Mouse (Mus musculus): ENCODE results near the gene 1700001P01Rik.

DNA sequence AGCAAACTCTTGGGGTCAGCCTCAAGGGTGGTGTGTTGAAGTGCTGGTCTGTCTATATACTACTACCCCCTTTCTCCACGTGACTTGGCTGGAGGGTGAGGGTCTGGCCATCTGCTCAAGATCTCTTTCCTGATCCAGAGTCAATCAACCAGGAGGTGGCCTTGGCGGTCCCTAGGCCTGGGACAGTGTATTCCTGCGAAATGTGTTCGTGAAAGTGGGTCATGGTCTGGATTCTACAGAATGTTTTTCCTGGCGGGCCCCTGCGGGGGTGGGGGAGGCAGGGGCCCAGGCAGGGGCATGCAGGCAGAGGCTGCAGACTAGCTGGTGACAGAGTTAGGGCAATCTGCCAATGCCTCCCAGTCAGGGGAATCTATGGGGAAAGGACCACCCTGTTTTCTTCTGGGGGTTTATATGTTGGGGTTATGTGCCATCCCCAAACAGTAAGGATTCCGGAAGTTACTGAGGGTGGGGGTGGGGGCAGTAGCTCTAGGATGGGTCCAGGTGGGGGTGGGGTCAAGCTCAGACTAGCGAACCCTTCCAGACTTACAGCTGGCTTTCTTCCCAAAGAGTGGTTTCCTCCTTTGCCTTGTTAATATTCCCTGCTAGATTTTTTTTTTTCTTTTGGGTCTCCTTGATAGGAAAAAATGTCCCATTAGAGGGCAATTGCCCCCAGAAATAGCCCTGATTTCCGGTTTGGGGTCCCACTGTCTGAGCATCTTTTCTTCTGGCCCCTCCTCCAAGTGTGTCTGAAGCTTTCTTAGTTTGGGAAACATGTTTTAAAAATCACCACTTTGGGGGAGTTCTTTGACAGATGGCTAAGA is 29.3 kb upstream of the 1700001P01Rik start:
- TF ChIP-seq CTCF (IDR thresholded peaks at IDR 0.05; ENCODE audit: low read depth) = no peak
- no peak for TF ChIP-seq EP300 (IDR thresholded peaks at IDR 0.05; ENCODE audit: low read depth)
